Mouse (Mus musculus) lung, postnatal 10 days (tissue): ENCODE results near the gene Ubp1.

Source experiments
- DNase-seq: peaks from one replicate; pipeline ENCODE4 v3.0.0; 2021

Ubp1 gene

GRCm38 (mm10) chr9:114016402-114016801, 85.7 kb downstream of the Ubp1 start:
- DNase-seq = no peak

- no peak for DNase-seq
Measured at GRCm38 (mm10) chr9:114019012-114019762, 88.5 kb downstream of the Ubp1 start.

- no peak for DNase-seq
Measured at GRCm38 (mm10) chr9:114022141-114022540, 91.4 kb downstream of the Ubp1 start.

- no peak for DNase-seq
Measured at GRCm38 (mm10) chr9:114025182-114025581, 94.4 kb downstream of the Ubp1 start.

DNA sequence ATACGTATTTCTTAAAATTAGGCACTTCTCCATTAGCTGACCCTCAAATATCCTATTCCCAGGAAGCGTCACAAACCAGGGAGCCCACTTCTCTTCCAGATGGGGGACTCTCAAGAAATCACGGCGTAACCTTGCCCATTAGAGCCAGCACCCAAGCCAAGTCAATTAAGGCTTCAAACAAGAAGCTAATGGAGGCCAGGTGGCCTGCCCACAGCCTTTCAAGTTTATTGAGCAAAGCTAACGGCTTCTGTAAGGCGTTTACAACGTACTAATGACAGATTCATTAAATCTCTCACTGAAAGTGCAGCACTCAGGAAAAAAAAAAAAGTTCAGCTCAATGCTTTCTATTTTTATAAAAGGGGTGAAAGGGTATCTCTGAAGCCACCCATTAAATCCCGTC, 95.1 kb downstream of the Ubp1 start:
- no peak for DNase-seq

GRCm38 (mm10) chr9:114026261-114026934, 95.7 kb downstream of the Ubp1 start:
- DNase-seq = peak; percentile 78
